Mouse (Mus musculus) limb, embryonic 15.5 days (tissue): ENCODE results near the gene 4931414P19Rik. TPM values are rescaled to one million over a fixed set of nuclear protein-coding genes. Genes with fewer than 3 reads are reported as not detected.

ENCODE experiments used
- ATAC-seq: fragments of 200-750 bp; cut with Nextera tagmentation; 2 replicates; pipeline ENCODE4 v1.8.0; 2017; ENCODE audit warnings: low read depth, moderate TSS enrichment; ENCODE audit not compliant: insufficient number of reproducible peaks, low FRiP score, low TSS enrichment
- H3K27ac ChIP-seq: fragments of 300-500 bp; sonication (generic); 2 replicates; pipeline ENCODE4 v1.5.1; 2015; ENCODE audit warnings: moderate library complexity, mild to moderate bottlenecking, inconsistent platforms
- H3K27me3 ChIP-seq: fragments of 300-500 bp; sonication (generic); 2 replicates; pipeline ENCODE4 v1.6.1; 2015; ENCODE audit warnings: inconsistent platforms
- H3K36me3 ChIP-seq: fragments of 300-500 bp; sonication (generic); 2 replicates; pipeline ENCODE4 v1.6.1; 2015; ENCODE audit warnings: inconsistent platforms
- H3K4me1 ChIP-seq: fragments of 300-500 bp; sonication (generic); 2 replicates; pipeline ENCODE4 v1.6.1; 2015; ENCODE audit warnings: inconsistent platforms
- H3K4me2 ChIP-seq: fragments of 300-500 bp; sonication (generic); 2 replicates; pipeline ENCODE4 v1.6.1; 2015; ENCODE audit warnings: mild to moderate bottlenecking, inconsistent platforms
- H3K4me3 ChIP-seq: fragments of 300-500 bp; sonication (generic); 2 replicates; pipeline ENCODE4 v1.5.1; 2015; ENCODE audit warnings: mild to moderate bottlenecking, inconsistent platforms
- H3K9ac ChIP-seq: fragments of 300-500 bp; sonication (generic); 2 replicates; pipeline ENCODE4 v1.6.1; 2015; ENCODE audit warnings: inconsistent platforms
- H3K9me3 ChIP-seq: fragments of 300-500 bp; sonication (generic); 2 replicates; pipeline ENCODE4 v1.6.1; 2016; ENCODE audit warnings: inconsistent platforms
- WGBS: fragments of 180-500 bp; shearing (Covaris S2); methylation state at CpG from one replicate; pipeline ENCODE4 v1.1.7; 2015; 5-methylcytosine and 5-hydroxymethylcytosine counted together
- polyA plus RNA-seq: library from polyadenylated mRNA; unstranded; fragments of >200 nt; fragmentation: Nextera tagmentation; extraction: Ambion mirVana; gene quantifications from 2 replicates; pipeline ENCODE4 v1.2.1, GENCODE M21; 2015

4931414P19Rik gene
- polyA plus RNA-seq, 1 experiment from 2014 or later, result 5.8 TPM

- H3K27me3 ChIP-seq, result no peaks in the 10 kb centered on the region
- peak overlapping the region; percentile 69 for H3K4me3 ChIP-seq
- 0 out of 2 replicates have a peak, but pooled peaks cover 9% of the 10 kb centered on the region for H3K36me3 ChIP-seq
- peak overlapping the region; percentile 75 for H3K9ac ChIP-seq
- H3K4me1 ChIP-seq, result peaks cover 21% of the 10 kb centered on the region
- peak overlapping the region; percentile 45 for H3K4me2 ChIP-seq
- under 1% methylated on average over 46 of the region's 46 CpGs for WGBS
- peak overlapping the region; percentile 98 for H3K27ac ChIP-seq
- ATAC-seq, result peak; percentile 98
- H3K9me3 ChIP-seq, result no peaks in the 10 kb centered on the region
These were observed 2.6 kb downstream of the 4931414P19Rik start for GRCm38 (mm10) chr14:54603038-54603654.

- Histone ChIP-seq H3K27ac (peak overlapping the region; percentile 98), H3K36me3 (0 out of 2 replicates have a peak, but pooled peaks cover 9% of the 10 kb centered on the region), H3K4me1 (peaks cover 21% of the 10 kb centered on the region), H3K27me3 (no peaks in the 10 kb centered on the region), H3K9ac (no peak overlapping the region), H3K4me3 (peak overlapping the region; percentile 69), H3K9me3 (no peaks in the 10 kb centered on the region), H3K4me2 (peak overlapping the region; percentile 45)
- WGBS, result 30% methylated on average over 4 of the region's 4 CpGs
- ATAC-seq, result no peak
These were observed 3.2 kb downstream of the 4931414P19Rik start for GRCm38 (mm10) chr14:54602613-54603012.

DNA sequence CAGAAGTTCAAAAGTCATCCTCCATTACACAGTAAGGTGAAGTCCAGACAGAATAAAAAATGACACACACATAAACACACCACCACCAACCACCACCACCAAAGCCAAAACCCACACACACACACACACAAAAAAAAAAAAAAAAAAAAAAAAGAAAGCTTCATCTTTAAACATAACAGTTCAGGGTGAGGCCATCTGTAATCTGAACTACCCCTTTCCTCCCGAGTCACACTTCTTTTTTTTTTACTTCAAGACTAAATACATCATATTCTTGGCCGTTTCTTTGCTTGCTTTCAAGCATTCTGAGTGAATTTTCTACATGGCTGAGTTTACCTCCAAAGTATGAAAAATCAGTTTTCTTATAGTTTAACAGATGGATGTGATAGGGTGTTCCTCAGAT, 4.2 kb downstream of the 4931414P19Rik start:
- 57% methylated on average over 2 of the region's 2 CpGs for WGBS
- H3K4me2 ChIP-seq, result no peak overlapping the region
- no peak overlapping the region for H3K4me3 ChIP-seq
- no peaks in the 10 kb centered on the region for H3K27me3 ChIP-seq
- H3K36me3 ChIP-seq, result 0 out of 2 replicates have a peak, but pooled peaks cover 9% of the 10 kb centered on the region
- ATAC-seq, result no peak
- no peak overlapping the region for H3K9ac ChIP-seq
- H3K9me3 ChIP-seq, result no peaks in the 10 kb centered on the region
- H3K27ac ChIP-seq, result no peak overlapping the region
- peaks cover 21% of the 10 kb centered on the region for H3K4me1 ChIP-seq

GRCm38 (mm10) chr14:54597084-54597483, 8.7 kb downstream of the 4931414P19Rik start:
- Histone ChIP-seq H3K27ac (no peak overlapping the region), H3K4me1 (peaks cover 6% of the 10 kb centered on the region; the same call in 1 of the 2 replicates), H3K27me3 (no peaks in the 10 kb centered on the region), H3K4me3 (no peak overlapping the region), H3K9ac (no peak overlapping the region), H3K9me3 (no peaks in the 10 kb centered on the region), H3K36me3 (peaks cover 20% of the 10 kb centered on the region; the same call in 1 of the 2 replicates), H3K4me2 (no peak overlapping the region)
- ATAC-seq, result no peak
- 77% methylated on average over 7 of the region's 7 CpGs for WGBS

- Histone ChIP-seq H3K27ac (no peak overlapping the region), H3K36me3 (peaks cover 27% of the 10 kb centered on the region)
- WGBS, result 77% methylated on average over 28 of the region's 28 CpGs
These were observed 11.0 kb downstream of the 4931414P19Rik start for GRCm38 (mm10) chr14:54594631-54595414.

GRCm38 (mm10) chr14:54594055-54594454, 11.7 kb downstream of the 4931414P19Rik start:
- H3K4me3 ChIP-seq, result no peak overlapping the region
- WGBS, result 88% methylated on average over 3 of the region's 3 CpGs
- peaks cover 6% of the 10 kb centered on the region; the same call in 1 of the 2 replicates for H3K4me1 ChIP-seq
- no peak for ATAC-seq
- no peak overlapping the region for H3K9ac ChIP-seq
- no peak overlapping the region for H3K27ac ChIP-seq
- H3K27me3 ChIP-seq, result no peaks in the 10 kb centered on the region
- no peak overlapping the region for H3K4me2 ChIP-seq
- H3K36me3 ChIP-seq, result peaks cover 22% of the 10 kb centered on the region
- H3K9me3 ChIP-seq, result no peaks in the 10 kb centered on the region

More at GRCm38 (mm10) chr14:54594631-54595414, 11.0 kb downstream of the 4931414P19Rik start:
- Histone ChIP-seq H3K4me3 (no peak overlapping the region), H3K4me1 (peaks cover 6% of the 10 kb centered on the region; the same call in 1 of the 2 replicates), H3K9ac (no peak overlapping the region), H3K9me3 (no peaks in the 10 kb centered on the region), H3K27me3 (no peaks in the 10 kb centered on the region), H3K4me2 (no peak overlapping the region)
- no peak for ATAC-seq

DNA sequence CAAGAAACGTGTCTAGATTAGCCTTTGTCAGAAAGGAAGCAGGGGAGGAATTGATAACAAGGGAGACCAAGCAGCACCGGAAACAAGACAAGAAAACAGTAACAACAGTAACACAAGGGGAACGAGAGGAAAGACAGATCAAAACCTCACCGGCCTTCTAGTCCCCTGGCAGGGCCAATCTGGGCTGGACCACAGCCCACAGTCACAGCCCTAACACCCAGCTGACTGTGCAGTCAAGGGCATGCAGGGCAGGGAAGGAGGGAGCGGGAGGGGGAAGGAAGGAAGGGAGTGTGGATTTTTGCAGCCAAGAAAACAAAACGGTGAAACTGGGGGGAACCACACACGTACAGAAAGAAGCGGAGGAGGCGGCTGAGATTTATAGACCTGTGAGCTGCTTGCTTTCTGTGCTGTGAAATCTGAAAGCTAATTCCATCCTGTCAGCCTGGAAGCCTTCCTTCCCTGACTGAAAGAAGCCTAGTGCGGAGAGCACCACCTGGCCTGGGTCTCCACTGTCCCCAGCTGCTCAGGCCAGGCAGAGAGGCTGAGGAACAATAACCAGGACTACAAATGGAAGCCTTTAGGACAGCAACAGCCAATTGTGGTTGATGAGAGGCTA, 13.4 kb downstream of the 4931414P19Rik start:
- peaks cover 18% of the 10 kb centered on the region for H3K36me3 ChIP-seq
- H3K9ac ChIP-seq, result no peak overlapping the region
- H3K9me3 ChIP-seq, result no peaks in the 10 kb centered on the region
- no peaks in the 10 kb centered on the region for H3K27me3 ChIP-seq
- 42% methylated on average over 10 of the region's 10 CpGs for WGBS
- ATAC-seq, result no peak
- peak overlapping the region; percentile 22 for H3K27ac ChIP-seq
- peaks cover 6% of the 10 kb centered on the region; the same call in 1 of the 2 replicates for H3K4me1 ChIP-seq
- H3K4me2 ChIP-seq, result no peak overlapping the region
- H3K4me3 ChIP-seq, result no peak overlapping the region

DNA sequence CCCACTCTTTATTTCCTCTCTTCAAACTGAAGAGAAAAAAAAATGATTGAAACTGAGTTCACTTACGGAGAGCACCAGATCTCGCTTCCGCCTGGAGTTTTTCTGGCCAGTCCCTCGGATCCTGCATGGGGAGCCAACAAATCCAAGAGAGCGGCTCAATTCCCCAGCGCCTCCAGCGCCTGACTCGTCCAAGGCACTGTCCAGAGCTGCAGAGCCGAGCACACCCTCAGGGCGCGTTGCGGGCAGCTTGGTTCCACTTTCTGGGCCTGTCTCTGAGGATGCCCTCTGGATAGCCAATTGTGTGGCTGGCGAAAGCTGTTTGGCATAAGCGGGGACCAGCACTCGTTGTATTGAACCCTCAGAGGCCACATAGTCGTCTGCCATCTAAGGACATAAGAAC, 14.7 kb downstream of the 4931414P19Rik start:
- Histone ChIP-seq H3K4me3 (no peak overlapping the region), H3K4me1 (peaks cover 6% of the 10 kb centered on the region; the same call in 1 of the 2 replicates), H3K4me2 (no peak overlapping the region), H3K27ac (no peak overlapping the region), H3K36me3 (peaks cover 18% of the 10 kb centered on the region), H3K9me3 (no peaks in the 10 kb centered on the region), H3K9ac (no peak overlapping the region), H3K27me3 (no peaks in the 10 kb centered on the region)
- ATAC-seq, result no peak
- WGBS, result 91% methylated on average over 16 of the region's 16 CpGs

DNA sequence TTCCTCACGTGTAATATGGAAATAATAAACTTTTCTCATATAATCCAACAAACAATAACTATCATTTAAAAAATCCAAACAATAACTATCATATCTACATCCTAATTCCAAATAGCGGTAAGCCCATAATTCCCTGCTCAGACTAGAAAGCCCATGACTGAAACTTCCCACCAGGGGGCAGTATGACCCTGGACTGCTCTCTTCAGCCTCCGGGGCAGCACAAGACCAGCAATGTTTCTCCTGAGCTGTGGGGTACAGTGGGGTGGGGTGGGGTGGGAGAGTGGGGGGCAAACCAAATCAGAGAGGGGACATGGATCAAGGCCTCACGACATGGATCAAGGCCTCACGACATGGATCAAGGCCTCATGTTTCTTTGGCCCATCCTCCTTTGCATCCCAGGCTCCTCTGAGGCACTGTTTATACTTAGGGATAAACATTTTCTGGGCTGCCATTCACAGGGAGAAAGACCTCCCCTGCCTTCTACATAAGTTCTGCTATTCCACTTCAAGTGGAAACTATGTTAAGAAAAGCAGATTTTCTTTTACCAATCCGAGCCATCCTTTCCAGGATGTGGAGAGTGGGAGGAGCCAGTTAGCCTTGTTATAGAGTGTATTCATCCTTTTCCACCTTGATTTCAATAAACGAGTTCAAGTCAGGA, 22.0 kb downstream of the 4931414P19Rik start:
- Histone ChIP-seq H3K4me3 (no peak overlapping the region), H3K4me2 (no peak overlapping the region), H3K27ac (no peak overlapping the region), H3K27me3 (no peaks in the 10 kb centered on the region), H3K9me3 (no peaks in the 10 kb centered on the region), H3K9ac (no peak overlapping the region), H3K4me1 (no peaks in the 10 kb centered on the region; the same call in 1 of the 2 replicates), H3K36me3 (peaks cover 20% of the 10 kb centered on the region; the same call in 1 of the 2 replicates)
- 51% methylated on average over 7 of the region's 7 CpGs for WGBS
- 0 out of 2 replicates have a peak, but pooled peaks have one; percentile 30 for ATAC-seq

GRCm38 (mm10) chr14:54582536-54582935, 23.3 kb downstream of the 4931414P19Rik start:
- no peaks in the 10 kb centered on the region for H3K27me3 ChIP-seq
- no peak overlapping the region for H3K4me2 ChIP-seq
- peaks cover 5% of the 10 kb centered on the region for H3K4me1 ChIP-seq
- 93% methylated on average over 9 of the region's 9 CpGs for WGBS
- no peak overlapping the region for H3K9ac ChIP-seq
- H3K36me3 ChIP-seq, result peaks cover 20% of the 10 kb centered on the region; the same call in 1 of the 2 replicates
- ATAC-seq, result no peak
- H3K9me3 ChIP-seq, result no peaks in the 10 kb centered on the region
- H3K27ac ChIP-seq, result no peak overlapping the region
- no peak overlapping the region for H3K4me3 ChIP-seq

- Histone ChIP-seq H3K9ac (no peak overlapping the region), H3K27ac (no peak overlapping the region), H3K9me3 (no peaks in the 10 kb centered on the region), H3K36me3 (peaks cover 16% of the 10 kb centered on the region; the same call in 1 of the 2 replicates), H3K27me3 (no peaks in the 10 kb centered on the region), H3K4me2 (no peak overlapping the region), H3K4me3 (no peak overlapping the region), H3K4me1 (peaks cover 10% of the 10 kb centered on the region)
- 76% methylated on average over 7 of the region's 7 CpGs for WGBS
- no peak for ATAC-seq
These were observed 26.2 kb downstream of the 4931414P19Rik start for GRCm38 (mm10) chr14:54579638-54580037.
